Mouse (Mus musculus) macrophage (primary cell): ENCODE results near the gene 1700016D06Rik. TPM values are rescaled to one million over a fixed set of nuclear protein-coding genes. Genes with fewer than 3 reads are reported as not detected.
A peak's percentile ranks its signal among the peaks of the same experiment; 100 is the strongest.

Source experiments
- H3K27ac ChIP-seq: fragments of 350-480 bp; formaldehyde crosslinking; 2 replicates; pipeline ENCODE4 v1.9.0; 2021
- H3K36me3 ChIP-seq: fragments of 350-480 bp; formaldehyde crosslinking; 2 replicates; pipeline ENCODE4 v1.9.0; 2021; ENCODE audit errors: inconsistent target
- H3K4me3 ChIP-seq: fragments of 350-480 bp; formaldehyde crosslinking; 2 replicates; pipeline ENCODE4 v1.9.0; 2021; ENCODE audit errors: inconsistent target
- H3K79me2 ChIP-seq: fragments of 350-480 bp; formaldehyde crosslinking; 2 replicates; pipeline ENCODE4 v1.9.0; 2021; ENCODE audit errors: inconsistent target
- WGBS: methylation state at CpG from one replicate; pipeline ENCODE4 v1.1.7; 2026; ENCODE audit warnings: inconsistent platforms; ENCODE audit not compliant: missing documents; 5-methylcytosine and 5-hydroxymethylcytosine counted together
- polyA plus RNA-seq: library from polyadenylated mRNA; stranded (reverse); fragments of 250-400 nt; gene quantifications from 3 replicates; pipeline ENCODE4 v1.2.4, GENCODE M21; 2018; ENCODE audit warnings: inconsistent platforms

The 1700016D06Rik gene
- polyA plus RNA-seq, 1 experiment from 2014 or later, result not detected

GRCm38 (mm10) chr8:11634331-11635011 lies 66.4 kb downstream of the 1700016D06Rik start:
- Histone ChIP-seq H3K4me3 (peak overlapping the region; percentile 64), H3K36me3 (no peaks in the 10 kb centered on the region), H3K79me2 (peaks cover 53% of the 10 kb centered on the region), H3K27ac (no peak overlapping the region)
- 1% methylated on average over 38 of the region's 39 CpGs for WGBS

- peaks cover 6% of the 10 kb centered on the region; the same call in 1 of the 2 replicates for H3K36me3 ChIP-seq
- no peak overlapping the region for H3K4me3 ChIP-seq
- peaks cover 64% of the 10 kb centered on the region for H3K79me2 ChIP-seq
- 66% methylated on average over 5 of the region's 7 CpGs for WGBS
- H3K27ac ChIP-seq, result no peak overlapping the region
Measured at GRCm38 (mm10) chr8:11633414-11633813, 67.4 kb downstream of the 1700016D06Rik start.

- H3K36me3 ChIP-seq, result peaks cover 13% of the 10 kb centered on the region; the same call in 1 of the 2 replicates
- peaks cover 65% of the 10 kb centered on the region for H3K79me2 ChIP-seq
- WGBS, result 93% methylated on average over 2 of the region's 2 CpGs
- H3K4me3 ChIP-seq, result no peak overlapping the region
- no peak overlapping the region for H3K27ac ChIP-seq
Measured at GRCm38 (mm10) chr8:11632406-11632805, 68.5 kb downstream of the 1700016D06Rik start.

- Histone ChIP-seq H3K79me2 (peaks cover 59% of the 10 kb centered on the region), H3K4me3 (no peak overlapping the region), H3K36me3 (peaks cover 32% of the 10 kb centered on the region; the same call in 1 of the 2 replicates), H3K27ac (no peak overlapping the region)
- WGBS, result 93% methylated on average over 5 of the region's 5 CpGs
Measured at GRCm38 (mm10) chr8:11629206-11629605, 71.7 kb downstream of the 1700016D06Rik start.

- no peak overlapping the region for H3K4me3 ChIP-seq
- peaks cover 32% of the 10 kb centered on the region; the same call in 1 of the 2 replicates for H3K36me3 ChIP-seq
- 90% methylated on average over 7 of the region's 7 CpGs for WGBS
- no peak overlapping the region for H3K27ac ChIP-seq
- peaks cover 53% of the 10 kb centered on the region for H3K79me2 ChIP-seq
Measured at GRCm38 (mm10) chr8:11628506-11629132, 72.2 kb downstream of the 1700016D06Rik start.

GRCm38 (mm10) chr8:11627717-11628116 lies 73.1 kb downstream of the 1700016D06Rik start:
- no peak overlapping the region for H3K4me3 ChIP-seq
- no peak overlapping the region for H3K27ac ChIP-seq
- WGBS, result 95% methylated on average over 9 of the region's 9 CpGs
- H3K79me2 ChIP-seq, result peaks cover 44% of the 10 kb centered on the region
- H3K36me3 ChIP-seq, result peaks cover 32% of the 10 kb centered on the region; the same call in 1 of the 2 replicates

- Histone ChIP-seq H3K79me2 (peaks cover 18% of the 10 kb centered on the region), H3K4me3 (no peak overlapping the region), H3K36me3 (peaks cover 36% of the 10 kb centered on the region; the same call in 1 of the 2 replicates), H3K27ac (no peak overlapping the region)
- 90% methylated on average over 4 of the region's 4 CpGs for WGBS
Measured at GRCm38 (mm10) chr8:11625084-11625483, 75.8 kb downstream of the 1700016D06Rik start.

- no peaks in the 10 kb centered on the region for H3K79me2 ChIP-seq
- H3K36me3 ChIP-seq, result peaks cover 53% of the 10 kb centered on the region
- WGBS, result 91% methylated on average over 3 of the region's 3 CpGs
- H3K4me3 ChIP-seq, result no peak overlapping the region
- no peak overlapping the region for H3K27ac ChIP-seq
Measured at GRCm38 (mm10) chr8:11619091-11619490, 81.8 kb downstream of the 1700016D06Rik start.

- no peak overlapping the region for H3K27ac ChIP-seq
- no peak overlapping the region for H3K4me3 ChIP-seq
- 89% methylated on average over 2 of the region's 2 CpGs for WGBS
- H3K36me3 ChIP-seq, result peaks cover 59% of the 10 kb centered on the region
- H3K79me2 ChIP-seq, result no peaks in the 10 kb centered on the region
Measured at GRCm38 (mm10) chr8:11618063-11618462, 82.8 kb downstream of the 1700016D06Rik start.

- no peaks in the 10 kb centered on the region for H3K79me2 ChIP-seq
- H3K36me3 ChIP-seq, result peaks cover 73% of the 10 kb centered on the region
- no peak overlapping the region for H3K27ac ChIP-seq
- 13% methylated on average over 1 of the region's 1 CpGs for WGBS
- H3K4me3 ChIP-seq, result no peak overlapping the region
Measured at GRCm38 (mm10) chr8:11616294-11616693, 84.6 kb downstream of the 1700016D06Rik start.

GRCm38 (mm10) chr8:11614126-11614835 lies 86.6 kb downstream of the 1700016D06Rik start:
- Histone ChIP-seq H3K27ac (no peak overlapping the region), H3K4me3 (no peak overlapping the region), H3K79me2 (no peaks in the 10 kb centered on the region), H3K36me3 (peaks cover 66% of the 10 kb centered on the region)
- WGBS, result 94% methylated on average over 6 of the region's 6 CpGs

- WGBS, result 93% methylated on average over 9 of the region's 9 CpGs
- Histone ChIP-seq H3K79me2 (no peaks in the 10 kb centered on the region), H3K27ac (no peak overlapping the region), H3K4me3 (no peak overlapping the region), H3K36me3 (peaks cover 25% of the 10 kb centered on the region)
Measured at GRCm38 (mm10) chr8:11608848-11609247, 92.0 kb downstream of the 1700016D06Rik start.
